Mouse (Mus musculus) olfactory bulb, adult 2 months (tissue): ENCODE data around the gene Fev.

Experiments
- CTCF ChIP-seq: fragments of 200-500 bp; IDR thresholded peaks from 2 replicates; pipeline ENCODE4 v1.5.1; 2012; ENCODE audit warnings: low read depth, mild to moderate bottlenecking, low read length, moderate library complexity; ENCODE audit not compliant: insufficient read depth
- POLR2A ChIP-seq: fragments of 200-500 bp; IDR thresholded peaks from 2 replicates; pipeline ENCODE4 v1.6.1; 2012; ENCODE audit warnings: mild to moderate bottlenecking, low read depth, low read length, moderate library complexity; ENCODE audit not compliant: insufficient read depth

- TF ChIP-seq CTCF, result no peak
- TF ChIP-seq POLR2A, result no peak
Measured at GRCm38 (mm10) chr1:74846341-74846740, 38.9 kb downstream of the Fev start.
